Mouse (Mus musculus) hindbrain, embryonic 15.5 days (tissue): ENCODE data around the gene 1700037H04Rik. TPM values are rescaled to one million over a fixed set of nuclear protein-coding genes. Genes with fewer than 3 reads are reported as not detected.

Source experiments
- ATAC-seq: fragments of 200-750 bp; cut with Nextera tagmentation; 2 replicates; pipeline ENCODE4 v1.8.0; 2017; ENCODE audit warnings: low read depth, moderate number of reproducible peaks, moderate TSS enrichment; ENCODE audit not compliant: low FRiP score
- H3K27ac ChIP-seq: fragments of 300-500 bp; sonication (generic); replicated peaks from 2 replicates; pipeline ENCODE4 v1.5.1; 2015; ENCODE audit warnings: mild to moderate bottlenecking, inconsistent platforms
- H3K27me3 ChIP-seq: fragments of 300-500 bp; sonication (generic); 2 replicates; pipeline ENCODE4 v1.6.1; 2015; ENCODE audit warnings: control low read depth, inconsistent platforms
- H3K36me3 ChIP-seq: fragments of 300-500 bp; sonication (generic); 2 replicates; pipeline ENCODE4 v1.6.1; 2015; ENCODE audit warnings: control low read depth, inconsistent platforms
- H3K4me1 ChIP-seq: fragments of 300-500 bp; sonication (generic); replicated peaks from 2 replicates; pipeline ENCODE4 v1.6.1; 2015; ENCODE audit warnings: control low read depth, inconsistent platforms
- H3K4me2 ChIP-seq: fragments of 300-500 bp; sonication (generic); 2 replicates; pipeline ENCODE4 v1.6.1; 2015; ENCODE audit warnings: moderate library complexity, mild to moderate bottlenecking, inconsistent platforms
- H3K4me3 ChIP-seq: fragments of 300-500 bp; sonication (generic); 2 replicates; pipeline ENCODE4 v1.5.1; 2015; ENCODE audit warnings: mild to moderate bottlenecking, inconsistent platforms
- H3K9ac ChIP-seq: fragments of 300-500 bp; sonication (generic); 2 replicates; pipeline ENCODE4 v1.6.1; 2015; ENCODE audit warnings: inconsistent platforms
- H3K9me3 ChIP-seq: fragments of 300-500 bp; sonication (generic); 2 replicates; pipeline ENCODE4 v1.6.1; 2016; ENCODE audit warnings: control low read depth, inconsistent platforms
- WGBS: fragments of 180-500 bp; shearing (Covaris S2); methylation state at CpG from one replicate; pipeline ENCODE4 v1.1.7; 2015; 5-methylcytosine and 5-hydroxymethylcytosine counted together
- polyA plus RNA-seq: library from polyadenylated mRNA; unstranded; fragments of >200 nt; fragmentation: Nextera tagmentation; extraction: Ambion mirVana; gene quantifications from 2 replicates; pipeline ENCODE4 v1.2.1, GENCODE M21; 2015

1700037H04Rik gene
- polyA plus RNA-seq, 1 experiment from 2014 or later = 90.9 TPM

- H3K4me2 ChIP-seq = peak overlapping the region; percentile 94
- H3K4me3 ChIP-seq = 0 out of 2 replicates have a peak overlapping the region, but pooled peaks have one; percentile 58
- H3K27me3 ChIP-seq = peaks cover 18% of the 10 kb centered on the region
- H3K4me1 ChIP-seq = peaks cover 62% of the 10 kb centered on the region
- H3K9ac ChIP-seq = no peak overlapping the region
- 64% methylated on average over 5 of the region's 5 CpGs for WGBS
- no peak overlapping the region for H3K27ac ChIP-seq
- no peaks in the 10 kb centered on the region for H3K9me3 ChIP-seq
- H3K36me3 ChIP-seq = peaks cover 3% of the 10 kb centered on the region; the same call in 1 of the 2 replicates
- no peak for ATAC-seq
Observed at GRCm38 (mm10) chr2:131176491-131176890, 16.6 kb upstream of the 1700037H04Rik start.

- peaks cover 63% of the 10 kb centered on the region for H3K4me1 ChIP-seq
- no peaks in the 10 kb centered on the region for H3K9me3 ChIP-seq
- H3K4me2 ChIP-seq = no peak overlapping the region
- 87% methylated on average over 1 of the region's 1 CpGs for WGBS
- no peak overlapping the region for H3K27ac ChIP-seq
- H3K4me3 ChIP-seq = no peak overlapping the region
- H3K36me3 ChIP-seq = peaks cover 3% of the 10 kb centered on the region; the same call in 1 of the 2 replicates
- H3K27me3 ChIP-seq = peaks cover 20% of the 10 kb centered on the region
- no peak overlapping the region for H3K9ac ChIP-seq
- ATAC-seq = no peak
Observed at GRCm38 (mm10) chr2:131175945-131176309, 16.0 kb upstream of the 1700037H04Rik start.

GRCm38 (mm10) chr2:131175286-131175944 is 15.5 kb upstream of the 1700037H04Rik start:
- Histone ChIP-seq H3K9me3 (no peaks in the 10 kb centered on the region), H3K4me1 (peaks cover 63% of the 10 kb centered on the region), H3K27me3 (peaks cover 20% of the 10 kb centered on the region), H3K4me2 (0 out of 2 replicates have a peak overlapping the region, but pooled peaks have one; percentile 89), H3K4me3 (no peak overlapping the region), H3K36me3 (peaks cover 5% of the 10 kb centered on the region; the same call in 1 of the 2 replicates), H3K27ac (0 out of 2 replicates have a peak overlapping the region, but pooled peaks have one; percentile 9), H3K9ac (no peak overlapping the region)
- WGBS = 76% methylated on average over 3 of the region's 3 CpGs
- ATAC-seq = no peak

GRCm38 (mm10) chr2:131174700-131175099 is 14.8 kb upstream of the 1700037H04Rik start:
- no peaks in the 10 kb centered on the region for H3K9me3 ChIP-seq
- 0 out of 2 replicates have a peak overlapping the region, but pooled peaks have one; percentile 24 for H3K9ac ChIP-seq
- H3K4me1 ChIP-seq = peaks cover 63% of the 10 kb centered on the region

GRCm38 (mm10) chr2:131172322-131172721 is 12.4 kb upstream of the 1700037H04Rik start:
- Histone ChIP-seq H3K36me3 (peaks cover 6% of the 10 kb centered on the region; the same call in 1 of the 2 replicates), H3K9me3 (no peaks in the 10 kb centered on the region), H3K4me3 (no peak overlapping the region), H3K4me1 (peaks cover 45% of the 10 kb centered on the region), H3K4me2 (no peak overlapping the region), H3K9ac (no peak overlapping the region), H3K27me3 (peaks cover 20% of the 10 kb centered on the region), H3K27ac (no peak overlapping the region)
- WGBS = 45% methylated on average over 9 of the region's 9 CpGs
- ATAC-seq = no peak

More at GRCm38 (mm10) chr2:131174700-131175099, 14.8 kb upstream of the 1700037H04Rik start:
- 5% methylated on average over 11 of the region's 11 CpGs for WGBS
- Histone ChIP-seq H3K4me2 (peak overlapping the region; percentile 89), H3K4me3 (peak overlapping the region; percentile 44), H3K36me3 (peaks cover 6% of the 10 kb centered on the region; the same call in 1 of the 2 replicates), H3K27ac (no peak overlapping the region), H3K27me3 (peaks cover 20% of the 10 kb centered on the region)
- peak; percentile 52 for ATAC-seq

- Histone ChIP-seq H3K4me1 (peaks cover 38% of the 10 kb centered on the region), H3K36me3 (peaks cover 6% of the 10 kb centered on the region; the same call in 1 of the 2 replicates), H3K4me2 (peak overlapping the region; percentile 40), H3K27me3 (peaks cover 20% of the 10 kb centered on the region), H3K9me3 (no peaks in the 10 kb centered on the region), H3K27ac (no peak overlapping the region), H3K9ac (no peak overlapping the region), H3K4me3 (no peak overlapping the region)
- no peak for ATAC-seq
- 13% methylated on average over 38 of the region's 43 CpGs for WGBS
Observed at GRCm38 (mm10) chr2:131171401-131172104, 11.7 kb upstream of the 1700037H04Rik start.

GRCm38 (mm10) chr2:131170936-131171335 is 11.1 kb upstream of the 1700037H04Rik start:
- H3K4me1 ChIP-seq = peaks cover 32% of the 10 kb centered on the region
- no peak overlapping the region for H3K4me3 ChIP-seq
- no peaks in the 10 kb centered on the region for H3K9me3 ChIP-seq
- H3K9ac ChIP-seq = no peak overlapping the region
- peaks cover 4% of the 10 kb centered on the region; the same call in 1 of the 2 replicates for H3K36me3 ChIP-seq
- no peak overlapping the region for H3K27ac ChIP-seq
- 24% methylated on average over 9 of the region's 9 CpGs for WGBS
- H3K27me3 ChIP-seq = peaks cover 20% of the 10 kb centered on the region
- H3K4me2 ChIP-seq = no peak overlapping the region
- ATAC-seq = no peak

GRCm38 (mm10) chr2:131168914-131169313 is 9.0 kb upstream of the 1700037H04Rik start:
- Histone ChIP-seq H3K27ac (no peak overlapping the region), H3K36me3 (0 out of 2 replicates have a peak, but pooled peaks cover 2% of the 10 kb centered on the region), H3K9ac (no peak overlapping the region), H3K9me3 (no peaks in the 10 kb centered on the region), H3K27me3 (peaks cover 20% of the 10 kb centered on the region), H3K4me2 (no peak overlapping the region), H3K4me3 (no peak overlapping the region), H3K4me1 (peaks cover 12% of the 10 kb centered on the region)
- no peak for ATAC-seq
- 79% methylated on average over 1 of the region's 1 CpGs for WGBS

GRCm38 (mm10) chr2:131167984-131168383 is 8.1 kb upstream of the 1700037H04Rik start:
- 85% methylated on average over 6 of the region's 6 CpGs for WGBS
- Histone ChIP-seq H3K27me3 (peaks cover 16% of the 10 kb centered on the region), H3K4me2 (no peak overlapping the region)

GRCm38 (mm10) chr2:131166172-131166571 is 6.3 kb upstream of the 1700037H04Rik start:
- Histone ChIP-seq H3K9me3 (no peaks in the 10 kb centered on the region), H3K27me3 (no peaks in the 10 kb centered on the region), H3K27ac (no peak overlapping the region), H3K4me3 (no peak overlapping the region), H3K4me1 (peaks cover 2% of the 10 kb centered on the region; the same call in 1 of the 2 replicates), H3K36me3 (0 out of 2 replicates have a peak, but pooled peaks cover 2% of the 10 kb centered on the region), H3K9ac (no peak overlapping the region), H3K4me2 (no peak overlapping the region)
- no peak for ATAC-seq
- 95% methylated on average over 2 of the region's 2 CpGs for WGBS

More at GRCm38 (mm10) chr2:131167984-131168383, 8.1 kb upstream of the 1700037H04Rik start:
- no peak overlapping the region for H3K27ac ChIP-seq
- H3K4me1 ChIP-seq = 0 out of 2 replicates have a peak, but pooled peaks cover 6% of the 10 kb centered on the region
- H3K9ac ChIP-seq = no peak overlapping the region
- H3K4me3 ChIP-seq = no peak overlapping the region
- ATAC-seq = no peak
- H3K36me3 ChIP-seq = 0 out of 2 replicates have a peak, but pooled peaks cover 2% of the 10 kb centered on the region
- no peaks in the 10 kb centered on the region for H3K9me3 ChIP-seq

GRCm38 (mm10) chr2:131163924-131164323 is 4.0 kb upstream of the 1700037H04Rik start:
- no peak overlapping the region for H3K27ac ChIP-seq
- WGBS = 73% methylated on average over 7 of the region's 7 CpGs
- H3K4me2 ChIP-seq = no peak overlapping the region
- no peak overlapping the region for H3K4me3 ChIP-seq
- no peak for ATAC-seq
- H3K4me1 ChIP-seq = peaks cover 12% of the 10 kb centered on the region
- no peaks in the 10 kb centered on the region for H3K9me3 ChIP-seq
- no peaks in the 10 kb centered on the region for H3K36me3 ChIP-seq
- no peaks in the 10 kb centered on the region for H3K27me3 ChIP-seq
- no peak overlapping the region for H3K9ac ChIP-seq

- WGBS = 2% methylated on average over 17 of the region's 17 CpGs
- H3K4me2 ChIP-seq = peak overlapping the region; percentile 76
- no peak for ATAC-seq
Observed at GRCm38 (mm10) chr2:131160671-131161111, 810 bp upstream of the 1700037H04Rik start.

More at GRCm38 (mm10) chr2:131160671-131161111, 810 bp upstream of the 1700037H04Rik start:
- peak overlapping the region; percentile 93 for H3K27ac ChIP-seq
- H3K9ac ChIP-seq = peak overlapping the region; percentile 56
- no peaks in the 10 kb centered on the region for H3K27me3 ChIP-seq
- no peaks in the 10 kb centered on the region for H3K9me3 ChIP-seq
- no peaks in the 10 kb centered on the region for H3K36me3 ChIP-seq
- H3K4me3 ChIP-seq = peak overlapping the region; percentile 69
- H3K4me1 ChIP-seq = peaks cover 30% of the 10 kb centered on the region
